Mouse (Mus musculus): ENCODE results near the gene Dkk3. TPM values are rescaled to one million over a fixed set of nuclear protein-coding genes. Genes with fewer than 3 reads are reported as not detected.
"Not testable (repeated sequence)": the region's sequence is repeated elsewhere in the genome, so short reads cannot be mapped to it uniquely, and the experiment has no call there.

Dkk3 gene
- polyA plus RNA-seq, 1 experiment from 2014 or later = 13.9 TPM

DNA sequence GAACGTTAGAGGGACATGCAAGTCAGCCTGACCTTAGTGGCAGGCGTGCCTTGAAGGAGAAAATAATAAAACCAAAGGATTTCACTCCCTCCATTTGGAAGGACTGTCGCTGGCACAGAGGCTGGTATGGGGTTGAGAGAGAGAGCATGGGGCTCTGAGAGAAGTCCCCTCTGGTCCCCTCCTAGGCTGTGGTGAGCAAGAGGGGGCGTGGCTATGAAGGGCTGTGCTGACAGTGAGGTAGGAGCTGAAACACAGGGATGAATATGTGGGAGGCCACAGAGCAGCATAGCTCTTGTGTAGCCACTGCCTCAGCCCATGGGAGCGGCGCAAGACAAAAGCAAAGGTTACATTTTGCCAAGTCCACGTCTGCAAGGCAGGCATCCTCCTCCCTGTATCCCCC, 41.4 kb downstream of the Dkk3 start:
- DNase-seq (ENCODE audit: low spot score, missing footprints) (no peak), ATAC-seq (ENCODE audit: low FRiP score) (no peak)
- WGBS = 83% methylated on average over 7 of the region's 7 CpGs
- Histone ChIP-seq H3K27ac (ENCODE audit: low read depth, low read length) (no peak overlapping the region), H3K4me1 (ENCODE audit: control insufficient read depth, insufficient read depth, low read length) (no peaks in the 10 kb centered on the region), H3K27me3 (ENCODE audit: control insufficient read depth, insufficient read depth, low read length) (no peaks in the 10 kb centered on the region), H3K9ac (ENCODE audit: low read length) (no peak overlapping the region), H3K9me3 (ENCODE audit: control insufficient read depth, low read length) (no peaks in the 10 kb centered on the region), H3K4me2 (no peak overlapping the region), H3K4me3 (ENCODE audit: low read depth, low read length) (no peak overlapping the region), H3K36me3 (ENCODE audit: control insufficient read depth, insufficient read depth, low read length) (peaks cover 3% of the 10 kb centered on the region; the same call in 1 of the 2 replicates)

DNA sequence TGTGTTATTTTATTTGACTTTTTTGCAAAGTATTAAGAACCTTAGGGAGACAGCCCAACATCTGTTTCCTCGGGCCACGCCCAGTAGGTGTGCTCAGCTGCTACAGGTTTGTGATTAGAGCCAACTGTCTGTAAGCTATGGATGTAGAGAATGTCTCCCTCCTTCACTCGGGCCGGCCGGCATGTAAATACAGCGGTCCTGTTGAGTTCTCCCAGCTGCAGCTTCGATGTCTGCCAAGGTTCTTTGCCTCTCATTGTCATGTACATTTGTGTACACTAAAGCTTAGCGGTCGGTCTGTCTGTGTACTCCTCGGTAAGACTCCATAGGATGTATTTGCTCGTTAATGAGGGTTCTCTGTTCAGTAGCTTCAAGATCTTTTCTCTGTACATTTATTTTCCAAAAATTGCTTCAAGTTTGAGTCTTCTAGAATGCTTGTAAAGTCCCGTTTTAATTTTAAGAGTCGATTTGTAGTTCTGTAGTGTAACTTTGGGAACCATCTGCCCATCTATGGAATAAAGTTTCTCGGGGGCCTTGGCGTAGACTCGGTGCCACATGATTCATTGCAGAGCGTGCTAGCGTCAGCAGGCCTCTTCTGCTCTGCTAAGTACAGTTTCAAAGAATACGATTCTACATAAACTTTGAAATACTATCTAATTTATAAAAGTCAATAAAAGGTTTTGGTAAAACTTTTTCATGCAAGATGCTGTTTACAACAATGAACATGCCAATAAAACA, 48.1 kb downstream of the Dkk3 start:
- ATAC-seq (ENCODE audit: low FRiP score) (no peak), DNase-seq (ENCODE audit: low spot score, missing footprints) (no peak)
- no peak overlapping the region for H3K4me3 ChIP-seq (ENCODE audit: low read depth, low read length)
- no peak overlapping the region for H3K4me2 ChIP-seq
- H3K9ac ChIP-seq (ENCODE audit: low read length) = no peak overlapping the region
- H3K27me3 ChIP-seq (ENCODE audit: control insufficient read depth, insufficient read depth, low read length) = no peaks in the 10 kb centered on the region
- no peaks in the 10 kb centered on the region for H3K9me3 ChIP-seq (ENCODE audit: control insufficient read depth, low read length)
- H3K27ac ChIP-seq (ENCODE audit: low read depth, low read length) = no peak overlapping the region; the same call in 1 of the 2 replicates
- H3K4me1 ChIP-seq (ENCODE audit: control insufficient read depth, insufficient read depth, low read length) = no peaks in the 10 kb centered on the region
- WGBS = 86% methylated on average over 19 of the region's 19 CpGs
- peaks cover 23% of the 10 kb centered on the region for H3K36me3 ChIP-seq (ENCODE audit: control insufficient read depth, insufficient read depth, low read length)

DNA sequence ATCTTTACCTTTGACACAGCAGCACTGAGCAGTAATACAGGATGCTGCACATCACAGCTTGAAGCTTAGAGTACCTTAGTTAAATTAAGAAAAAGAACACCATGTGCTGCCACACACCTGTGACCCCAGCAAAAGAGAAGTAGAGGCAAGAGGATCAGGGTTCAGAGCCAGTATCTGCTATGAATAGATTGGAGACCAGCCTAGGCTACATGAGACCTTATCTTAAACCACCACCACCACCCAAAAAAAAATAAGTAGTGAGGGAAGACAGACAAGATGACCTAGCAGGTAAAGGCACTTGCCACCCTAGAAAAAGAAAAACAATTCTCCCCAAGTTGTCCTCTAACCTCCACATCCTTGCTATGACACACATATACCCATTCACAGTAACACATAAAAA, 50.1 kb downstream of the Dkk3 start:
- DNase-seq (ENCODE audit: low spot score, missing footprints) = no peak
- Histone ChIP-seq H3K4me2 (no peak overlapping the region), H3K36me3 (ENCODE audit: control insufficient read depth, insufficient read depth, low read length) (peaks cover 25% of the 10 kb centered on the region), H3K27ac (ENCODE audit: low read depth, low read length) (no peak overlapping the region), H3K4me1 (ENCODE audit: control insufficient read depth, insufficient read depth, low read length) (no peaks in the 10 kb centered on the region), H3K9me3 (ENCODE audit: control insufficient read depth, low read length) (no peaks in the 10 kb centered on the region), H3K4me3 (ENCODE audit: low read depth, low read length) (no peak overlapping the region), H3K27me3 (ENCODE audit: control insufficient read depth, insufficient read depth, low read length) (no peaks in the 10 kb centered on the region), H3K9ac (ENCODE audit: low read length) (no peak overlapping the region)
- no peak for ATAC-seq (ENCODE audit: low FRiP score)

DNA sequence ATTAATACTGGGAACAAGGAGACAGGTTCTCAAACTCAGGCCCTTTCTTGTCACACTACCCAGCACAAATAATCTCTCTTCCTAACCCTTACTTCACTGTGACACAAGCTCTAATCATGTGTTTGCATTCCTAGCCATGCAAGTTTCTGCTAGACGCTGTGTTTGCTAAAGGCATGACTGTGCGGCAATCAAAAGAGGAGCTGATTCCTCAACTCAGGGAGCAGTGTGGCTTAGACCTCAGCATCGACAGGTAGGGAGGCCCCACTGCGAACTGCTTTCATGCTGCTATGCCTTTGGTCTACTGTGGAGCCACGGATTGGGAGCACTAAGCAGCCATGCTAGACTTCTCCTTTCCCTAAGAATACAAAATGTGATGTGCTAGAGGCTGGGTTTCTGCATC, 55.0 kb downstream of the Dkk3 start:
- Histone ChIP-seq H3K4me1 (ENCODE audit: control insufficient read depth, insufficient read depth, low read length) (no peaks in the 10 kb centered on the region), H3K9me3 (ENCODE audit: control insufficient read depth, low read length) (no peaks in the 10 kb centered on the region), H3K27ac (ENCODE audit: low read depth, low read length) (no peak overlapping the region), H3K4me3 (ENCODE audit: low read depth, low read length) (no peak overlapping the region), H3K9ac (ENCODE audit: low read length) (no peak overlapping the region), H3K27me3 (ENCODE audit: control insufficient read depth, insufficient read depth, low read length) (no peaks in the 10 kb centered on the region), H3K4me2 (no peak overlapping the region), H3K36me3 (ENCODE audit: control insufficient read depth, insufficient read depth, low read length) (peaks cover 17% of the 10 kb centered on the region; the same call in 1 of the 2 replicates)
- DNase-seq (ENCODE audit: low spot score, missing footprints) (no peak), ATAC-seq (ENCODE audit: low FRiP score) (no peak)
- WGBS = 90% methylated on average over 5 of the region's 5 CpGs

DNA sequence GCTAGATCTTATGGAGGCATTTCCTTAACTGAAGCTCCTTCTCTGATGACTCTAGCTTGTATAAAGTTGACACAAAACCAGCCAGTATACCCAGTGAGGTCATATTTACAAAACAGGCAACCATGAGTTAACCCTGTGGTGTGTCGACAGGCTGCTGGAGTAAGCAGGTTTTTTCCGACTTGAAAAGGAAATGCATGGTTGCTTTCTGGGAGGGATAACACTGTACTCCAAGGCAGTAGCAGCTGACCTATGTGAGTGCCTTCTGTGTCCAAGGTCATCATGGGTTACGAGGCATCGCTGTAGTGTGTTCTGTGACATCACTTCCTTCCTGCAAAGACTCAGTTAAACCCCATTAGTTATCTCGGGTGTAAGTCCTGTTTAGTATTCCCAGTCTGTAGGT, 55.9 kb downstream of the Dkk3 start:
- no peaks in the 10 kb centered on the region for H3K27me3 ChIP-seq (ENCODE audit: control insufficient read depth, insufficient read depth, low read length)
- H3K27ac ChIP-seq (ENCODE audit: low read depth, low read length) = no peak overlapping the region
- peaks cover 18% of the 10 kb centered on the region; the same call in 1 of the 2 replicates for H3K36me3 ChIP-seq (ENCODE audit: control insufficient read depth, insufficient read depth, low read length)
- no peak for DNase-seq (ENCODE audit: low spot score, missing footprints)
- no peak for ATAC-seq (ENCODE audit: low FRiP score)
- no peak overlapping the region for H3K9ac ChIP-seq (ENCODE audit: low read length)
- H3K4me2 ChIP-seq = no peak overlapping the region
- 86% methylated on average over 5 of the region's 5 CpGs for WGBS
- H3K4me1 ChIP-seq (ENCODE audit: control insufficient read depth, insufficient read depth, low read length) = no peaks in the 10 kb centered on the region
- no peaks in the 10 kb centered on the region for H3K9me3 ChIP-seq (ENCODE audit: control insufficient read depth, low read length)
- H3K4me3 ChIP-seq (ENCODE audit: low read depth, low read length) = no peak overlapping the region

DNA sequence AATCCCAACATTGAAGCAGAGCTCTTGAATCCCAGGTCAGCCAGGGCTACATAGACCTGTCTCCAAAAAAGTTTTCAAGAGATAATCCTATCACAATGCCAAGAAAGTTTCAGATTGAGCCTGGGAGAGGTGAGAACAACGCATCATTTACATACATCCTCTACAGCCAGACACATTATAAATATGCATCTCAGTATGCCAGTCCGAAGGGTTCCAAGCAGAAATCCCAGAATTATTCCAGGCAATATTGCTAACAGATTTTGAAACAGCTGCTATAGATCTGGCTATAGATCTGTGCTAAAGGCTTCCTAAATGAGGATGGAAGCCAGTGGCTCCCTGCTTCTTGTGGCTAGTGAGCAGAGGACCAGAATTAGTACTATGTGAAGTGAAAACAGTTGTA, 58.0 kb downstream of the Dkk3 start:
- no peaks in the 10 kb centered on the region for H3K27me3 ChIP-seq (ENCODE audit: control insufficient read depth, insufficient read depth, low read length)
- ATAC-seq (ENCODE audit: low FRiP score) = no peak
- H3K4me1 ChIP-seq (ENCODE audit: control insufficient read depth, insufficient read depth, low read length) = no peaks in the 10 kb centered on the region
- H3K4me3 ChIP-seq (ENCODE audit: low read depth, low read length) = no peak overlapping the region
- no peak for DNase-seq (ENCODE audit: low spot score, missing footprints)
- H3K27ac ChIP-seq (ENCODE audit: low read depth, low read length) = no peak overlapping the region
- WGBS = 93% methylated on average over 2 of the region's 2 CpGs
- H3K36me3 ChIP-seq (ENCODE audit: control insufficient read depth, insufficient read depth, low read length) = peaks cover 14% of the 10 kb centered on the region; the same call in 1 of the 2 replicates
- H3K9ac ChIP-seq (ENCODE audit: low read length) = no peak overlapping the region
- no peak overlapping the region for H3K4me2 ChIP-seq
- no peaks in the 10 kb centered on the region for H3K9me3 ChIP-seq (ENCODE audit: control insufficient read depth, low read length)

DNA sequence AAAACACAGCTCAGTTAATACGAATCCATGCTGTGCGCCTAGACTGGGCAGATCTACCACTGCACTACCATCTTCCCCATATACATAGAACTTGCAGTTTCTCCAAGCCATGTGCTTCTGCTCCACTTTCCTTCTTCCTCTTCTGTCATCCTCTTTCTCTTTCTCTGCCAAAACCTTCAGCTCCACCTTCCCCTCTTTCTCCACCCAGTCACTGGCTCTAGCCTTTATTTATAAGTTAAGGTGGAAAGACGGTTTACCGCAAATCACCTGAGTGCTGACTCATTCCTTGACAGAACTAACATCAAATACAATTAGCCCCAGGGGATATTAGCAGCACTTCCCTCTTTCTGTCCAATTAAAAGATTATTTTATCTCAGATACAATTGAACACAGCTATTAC, 63.9 kb downstream of the Dkk3 start:
- not testable (repeated sequence) for H3K27ac ChIP-seq (ENCODE audit: low read depth, low read length); H3K4me3 ChIP-seq (ENCODE audit: low read depth, low read length); H3K4me1 ChIP-seq (ENCODE audit: control insufficient read depth, insufficient read depth, low read length); H3K9me3 ChIP-seq (ENCODE audit: control insufficient read depth, low read length); ATAC-seq (ENCODE audit: low FRiP score); H3K9ac ChIP-seq (ENCODE audit: low read length); H3K27me3 ChIP-seq (ENCODE audit: control insufficient read depth, insufficient read depth, low read length); H3K4me2 ChIP-seq; H3K36me3 ChIP-seq (ENCODE audit: control insufficient read depth, insufficient read depth, low read length)
- WGBS = 90% methylated on average over 4 of the region's 4 CpGs
- DNase-seq (ENCODE audit: low spot score, missing footprints) = peak; percentile 31

DNA sequence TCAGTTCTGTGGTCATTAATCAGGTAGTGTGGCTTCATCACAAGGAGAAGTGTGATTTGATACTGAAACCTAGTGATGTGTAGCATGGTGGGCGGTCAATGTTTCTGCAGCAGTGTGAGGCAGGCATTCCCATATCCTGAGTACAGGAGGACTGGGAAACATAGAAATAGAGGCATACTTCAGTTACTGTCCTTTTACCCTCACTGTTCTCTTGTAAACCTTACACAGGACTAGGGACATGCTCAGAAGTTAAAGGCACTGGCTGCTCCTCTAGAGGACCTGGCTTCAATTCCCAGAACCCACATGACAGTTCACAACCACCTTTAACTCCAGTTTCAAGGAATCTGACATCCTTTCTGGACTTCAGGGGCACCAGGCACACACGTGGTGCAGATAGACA, 72.7 kb downstream of the Dkk3 start:
- H3K9me3 ChIP-seq (ENCODE audit: control insufficient read depth, low read length) = no peaks in the 10 kb centered on the region
- no peaks in the 10 kb centered on the region for H3K4me1 ChIP-seq (ENCODE audit: control insufficient read depth, insufficient read depth, low read length)
- H3K27ac ChIP-seq (ENCODE audit: low read depth, low read length) = no peak overlapping the region
- ATAC-seq (ENCODE audit: low FRiP score) = no peak
- H3K4me2 ChIP-seq = no peak overlapping the region
- peaks cover 4% of the 10 kb centered on the region; the same call in 1 of the 2 replicates for H3K36me3 ChIP-seq (ENCODE audit: control insufficient read depth, insufficient read depth, low read length)
- H3K27me3 ChIP-seq (ENCODE audit: control insufficient read depth, insufficient read depth, low read length) = no peaks in the 10 kb centered on the region
- 96% methylated on average over 2 of the region's 2 CpGs for WGBS
- no peak overlapping the region for H3K9ac ChIP-seq (ENCODE audit: low read length)
- peak; percentile 61 for DNase-seq (ENCODE audit: low spot score, missing footprints)
- no peak overlapping the region for H3K4me3 ChIP-seq (ENCODE audit: low read depth, low read length)

DNA sequence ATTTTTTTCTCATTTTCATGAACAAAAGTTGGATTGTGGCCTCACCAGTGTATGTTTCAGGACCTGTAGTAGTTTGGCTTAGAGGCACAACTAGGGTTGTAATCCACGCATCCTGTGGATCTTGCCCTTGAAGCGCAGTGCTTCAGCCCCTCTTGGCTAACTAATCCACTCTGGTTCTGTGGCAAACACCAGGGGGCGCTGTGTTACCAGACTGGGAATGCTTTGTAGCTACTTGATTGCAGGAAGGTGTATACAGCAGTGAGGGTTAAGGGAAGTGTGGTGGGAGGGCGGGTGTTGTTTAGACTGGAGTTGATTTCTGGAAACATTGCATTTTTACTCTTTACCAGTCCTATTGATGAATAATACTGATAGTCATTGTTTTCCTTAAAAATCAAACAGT, 73.8 kb downstream of the Dkk3 start:
- WGBS = 40% methylated on average over 4 of the region's 4 CpGs
- H3K9me3 ChIP-seq (ENCODE audit: control insufficient read depth, low read length) = no peaks in the 10 kb centered on the region
- DNase-seq (ENCODE audit: low spot score, missing footprints) = peak; percentile 98
- no peak overlapping the region for H3K27ac ChIP-seq (ENCODE audit: low read depth, low read length)
- no peak overlapping the region for H3K4me2 ChIP-seq
- no peaks in the 10 kb centered on the region for H3K27me3 ChIP-seq (ENCODE audit: control insufficient read depth, insufficient read depth, low read length)
- ATAC-seq (ENCODE audit: low FRiP score) = 0 out of 2 replicates have a peak, but pooled peaks have one; percentile 40
- H3K4me3 ChIP-seq (ENCODE audit: low read depth, low read length) = no peak overlapping the region
- peaks cover 6% of the 10 kb centered on the region; the same call in 1 of the 2 replicates for H3K36me3 ChIP-seq (ENCODE audit: control insufficient read depth, insufficient read depth, low read length)
- H3K4me1 ChIP-seq (ENCODE audit: control insufficient read depth, insufficient read depth, low read length) = no peaks in the 10 kb centered on the region
- no peak overlapping the region for H3K9ac ChIP-seq (ENCODE audit: low read length)
